Mouse (Mus musculus) liver, postnatal 0 days (tissue): Measurements from ENCODE around the gene Rpl35a.

Experiments used
- CTCF ChIP-seq: sonication (generic); IDR thresholded peaks from 2 replicates; pipeline ENCODE4 v1.5.1; 2016; ENCODE audit warnings: antibody characterized with exemption, low read depth
- EP300 ChIP-seq: IDR thresholded peaks from 2 replicates; pipeline ENCODE4 v1.6.1; 2016; ENCODE audit warnings: antibody characterized with exemption, low read depth, mild to moderate bottlenecking

- TF ChIP-seq CTCF (no peak), EP300 (no peak)
These were observed 23.8 kb downstream of the Rpl35a start for GRCm38 (mm10) chr16:33080063-33080462.
